Mouse (Mus musculus): ENCODE measurements around the gene Hoxc9. TPM values are rescaled to one million over a fixed set of nuclear protein-coding genes. Genes with fewer than 3 reads are reported as not detected.
A peak's percentile ranks its signal among the peaks of the same experiment; 100 is the strongest.

The Hoxc9 gene
- polyA plus RNA-seq, 1 experiment from 2014 or later, result 0.06 TPM

- Histone ChIP-seq H3K4me1 (peaks cover 17% of the 10 kb centered on the region), H3K27ac (no peak overlapping the region), H3K9me3 (no peaks in the 10 kb centered on the region), H3K36me3 (no peaks in the 10 kb centered on the region), H3K27me3 (replicated peaks) (peaks cover 96% of the 10 kb centered on the region), H3K4me3 (replicated peaks) (peak overlapping the region; percentile 17), H3K4me2 (peak overlapping the region; percentile 47), H3K9ac (no peak overlapping the region)
- under 1% methylated on average over 88 of the region's 88 CpGs for WGBS
- ATAC-seq (ENCODE audit: insufficient read depth, low FRiP score, low read depth), result no peak
Observed at GRCm38 (mm10) chr15:102981379-102982288, 5.4 kb downstream of the Hoxc9 start.

GRCm38 (mm10) chr15:102983716-102984115 lies 7.5 kb downstream of the Hoxc9 start:
- Histone ChIP-seq H3K4me3 (replicated peaks) (no peak overlapping the region), H3K4me1 (peaks cover 10% of the 10 kb centered on the region), H3K27me3 (replicated peaks) (peaks cover 96% of the 10 kb centered on the region), H3K27ac (no peak overlapping the region), H3K9me3 (no peaks in the 10 kb centered on the region), H3K36me3 (no peaks in the 10 kb centered on the region), H3K9ac (no peak overlapping the region), H3K4me2 (no peak overlapping the region)
- ATAC-seq (ENCODE audit: insufficient read depth, low FRiP score, low read depth), result no peak
- 3% methylated on average over 12 of the region's 12 CpGs for WGBS

DNA sequence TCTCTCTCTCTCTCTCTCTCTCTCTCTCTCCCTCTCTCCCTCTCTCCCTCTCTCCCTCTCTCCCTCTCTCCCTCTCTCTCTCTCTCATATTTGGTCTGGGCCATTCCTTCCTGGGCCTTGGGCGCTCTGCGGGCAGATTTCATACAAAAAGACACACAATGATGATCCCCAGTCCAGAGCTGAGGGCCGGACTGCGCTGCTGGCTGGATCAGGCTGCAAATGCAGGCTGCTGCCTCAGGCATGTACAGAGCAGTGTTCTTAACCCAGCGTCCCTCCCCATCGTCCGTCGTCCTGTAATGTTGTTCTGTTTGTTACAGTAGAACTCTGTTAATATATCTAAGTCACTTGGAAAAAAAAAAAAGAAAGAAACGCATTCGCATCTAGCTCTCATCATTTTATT lies 8.3 kb downstream of the Hoxc9 start:
- Histone ChIP-seq H3K9ac (no peak overlapping the region), H3K4me3 (replicated peaks) (no peak overlapping the region), H3K27me3 (replicated peaks) (peaks cover 96% of the 10 kb centered on the region), H3K4me2 (no peak overlapping the region), H3K36me3 (no peaks in the 10 kb centered on the region), H3K27ac (no peak overlapping the region), H3K9me3 (no peaks in the 10 kb centered on the region), H3K4me1 (peaks cover 10% of the 10 kb centered on the region)
- no peak for ATAC-seq (ENCODE audit: insufficient read depth, low FRiP score, low read depth)
- 3% methylated on average over 10 of the region's 10 CpGs for whole genome bisulfite sequencing

GRCm38 (mm10) chr15:102984925-102985324 lies 8.7 kb downstream of the Hoxc9 start:
- Histone ChIP-seq H3K4me1 (peaks cover 10% of the 10 kb centered on the region), H3K9me3 (no peaks in the 10 kb centered on the region), H3K4me2 (no peak overlapping the region), H3K27me3 (replicated peaks) (peaks cover 96% of the 10 kb centered on the region), H3K9ac (no peak overlapping the region), H3K4me3 (replicated peaks) (no peak overlapping the region), H3K27ac (no peak overlapping the region), H3K36me3 (no peaks in the 10 kb centered on the region)
- WGBS, result 13% methylated on average over 3 of the region's 3 CpGs
- no peak for ATAC-seq (ENCODE audit: insufficient read depth, low FRiP score, low read depth)

GRCm38 (mm10) chr15:102987124-102987833 lies 11.0 kb downstream of the Hoxc9 start:
- Histone ChIP-seq H3K27ac (no peak overlapping the region), H3K4me1 (0 out of 2 replicates have a peak, but pooled peaks cover 5% of the 10 kb centered on the region), H3K9me3 (no peaks in the 10 kb centered on the region), H3K27me3 (replicated peaks) (peaks cover 93% of the 10 kb centered on the region), H3K4me2 (no peak overlapping the region), H3K36me3 (no peaks in the 10 kb centered on the region), H3K9ac (no peak overlapping the region), H3K4me3 (replicated peaks) (no peak overlapping the region)
- WGBS, result 6% methylated on average over 21 of the region's 21 CpGs
- ATAC-seq (ENCODE audit: insufficient read depth, low FRiP score, low read depth), result no peak; the same call in 1 of the 2 replicates

DNA sequence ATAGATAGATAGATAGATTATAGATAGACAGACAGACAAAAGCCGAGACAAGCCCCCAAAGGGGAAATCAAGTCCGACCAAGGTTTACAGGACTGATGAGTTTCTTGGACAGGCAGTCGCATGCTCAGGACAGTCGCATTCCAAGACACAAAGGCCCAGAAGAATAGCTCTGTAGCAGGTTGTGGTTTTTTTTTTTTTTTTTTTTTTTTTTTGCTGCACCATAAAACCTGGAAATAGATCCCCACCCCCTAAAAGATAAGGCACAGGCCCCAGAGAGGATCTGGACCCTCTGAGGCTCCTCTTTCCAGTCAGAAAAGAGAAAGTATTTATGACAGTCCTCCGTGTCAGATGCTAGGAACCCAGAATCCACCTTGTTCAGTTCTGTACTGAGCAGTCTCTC lies 11.8 kb downstream of the Hoxc9 start:
- Histone ChIP-seq H3K36me3 (no peaks in the 10 kb centered on the region), H3K4me2 (no peak overlapping the region), H3K4me3 (replicated peaks) (no peak overlapping the region), H3K27ac (no peak overlapping the region), H3K9me3 (no peaks in the 10 kb centered on the region), H3K27me3 (replicated peaks) (peaks cover 94% of the 10 kb centered on the region), H3K4me1 (0 out of 2 replicates have a peak, but pooled peaks cover 5% of the 10 kb centered on the region), H3K9ac (no peak overlapping the region)
- WGBS, result 43% methylated on average over 5 of the region's 5 CpGs
- no peak for ATAC-seq (ENCODE audit: insufficient read depth, low FRiP score, low read depth)

GRCm38 (mm10) chr15:102990461-102991397 lies 14.5 kb downstream of the Hoxc9 start, which contains the start of gene Hoxc8:
Gene Hoxc8 (plus strand): TSS chr15:102990607.
- Histone ChIP-seq H3K4me2 (peak within 1 kb of the TSS; percentile 45), H3K27ac (no peak within 1 kb of the TSS), H3K9me3 (no peaks in the 10 kb centered on the region), H3K4me3 (replicated peaks) (peak within 1 kb of the TSS; percentile 30), H3K4me1 (0 out of 2 replicates have a peak, but pooled peaks cover 5% of the 10 kb centered on the region), H3K27me3 (replicated peaks) (peaks cover 87% of the 10 kb centered on the region), H3K36me3 (no peaks in the 10 kb centered on the region), H3K9ac (no peak within 1 kb of the TSS)
- no peak for ATAC-seq (ENCODE audit: insufficient read depth, low FRiP score, low read depth)
- 2% methylated on average over 69 of the region's 69 CpGs for WGBS

GRCm38 (mm10) chr15:102991782-102992181 lies 15.5 kb downstream of the Hoxc9 start:
- Histone ChIP-seq H3K9ac (no peak overlapping the region), H3K27me3 (replicated peaks) (peaks cover 87% of the 10 kb centered on the region), H3K9me3 (no peaks in the 10 kb centered on the region), H3K4me2 (no peak overlapping the region), H3K4me1 (0 out of 2 replicates have a peak, but pooled peaks cover 5% of the 10 kb centered on the region), H3K27ac (no peak overlapping the region), H3K36me3 (no peaks in the 10 kb centered on the region), H3K4me3 (replicated peaks) (no peak overlapping the region)
- ATAC-seq (ENCODE audit: insufficient read depth, low FRiP score, low read depth), result no peak
- WGBS, result 9% methylated on average over 7 of the region's 7 CpGs

GRCm38 (mm10) chr15:102992206-102992605 lies 16.0 kb downstream of the Hoxc9 start:
- Histone ChIP-seq H3K4me1 (0 out of 2 replicates have a peak, but pooled peaks cover 5% of the 10 kb centered on the region), H3K4me2 (no peak overlapping the region), H3K9me3 (no peaks in the 10 kb centered on the region), H3K27me3 (replicated peaks) (peaks cover 85% of the 10 kb centered on the region), H3K27ac (no peak overlapping the region), H3K9ac (no peak overlapping the region), H3K4me3 (replicated peaks) (no peak overlapping the region), H3K36me3 (no peaks in the 10 kb centered on the region)
- no peak for ATAC-seq (ENCODE audit: insufficient read depth, low FRiP score, low read depth)
- WGBS, result 6% methylated on average over 11 of the region's 11 CpGs

- Histone ChIP-seq H3K36me3 (no peaks in the 10 kb centered on the region), H3K4me2 (no peak overlapping the region), H3K9ac (no peak overlapping the region), H3K4me1 (0 out of 2 replicates have a peak, but pooled peaks cover 5% of the 10 kb centered on the region), H3K27ac (no peak overlapping the region), H3K4me3 (replicated peaks) (no peak overlapping the region), H3K27me3 (replicated peaks) (peaks cover 85% of the 10 kb centered on the region), H3K9me3 (no peaks in the 10 kb centered on the region)
- no peak for ATAC-seq (ENCODE audit: insufficient read depth, low FRiP score, low read depth)
- 10% methylated on average over 3 of the region's 3 CpGs for WGBS
Observed at GRCm38 (mm10) chr15:102992863-102993262, 16.6 kb downstream of the Hoxc9 start.

GRCm38 (mm10) chr15:102996548-102996947 lies 20.3 kb downstream of the Hoxc9 start:
- Histone ChIP-seq H3K4me3 (replicated peaks) (no peak overlapping the region), H3K4me1 (peaks cover 15% of the 10 kb centered on the region)
- 9% methylated on average over 9 of the region's 9 CpGs for WGBS

More at GRCm38 (mm10) chr15:102996548-102996947, 20.3 kb downstream of the Hoxc9 start:
- Histone ChIP-seq H3K9me3 (no peaks in the 10 kb centered on the region), H3K36me3 (no peaks in the 10 kb centered on the region), H3K27me3 (replicated peaks) (peaks cover 89% of the 10 kb centered on the region), H3K27ac (no peak overlapping the region), H3K4me2 (no peak overlapping the region), H3K9ac (no peak overlapping the region)
- ATAC-seq (ENCODE audit: insufficient read depth, low FRiP score, low read depth), result no peak

Measured in stomach, embryonic 15.5 days (tissue).